Mouse (Mus musculus) embryonic facial prominence, embryonic 11.5 days (tissue): Measurements from ENCODE around the gene Urah. TPM values are rescaled to one million over a fixed set of nuclear protein-coding genes. Genes with fewer than 3 reads are reported as not detected.

Experiments
- ATAC-seq: fragments of 200-750 bp; cut with Nextera tagmentation; replicated peaks from 2 replicates; pipeline ENCODE4 v1.8.0; 2017; ENCODE audit warnings: low read depth; ENCODE audit not compliant: insufficient number of reproducible peaks, low FRiP score, low TSS enrichment
- DNase-seq: peaks from one replicate; pipeline ENCODE4 v3.0.0-alpha.2; 2015; ENCODE audit warnings: low spot score
- H3K27ac ChIP-seq: fragments of 300-500 bp; sonication (generic); replicated peaks from 2 replicates; pipeline ENCODE4 v1.5.1; 2014; ENCODE audit warnings: mild to moderate bottlenecking, low read depth, low read length, control low read depth
- H3K27me3 ChIP-seq: fragments of 300-500 bp; sonication (generic); 2 replicates; pipeline ENCODE4 v1.6.1; 2014; ENCODE audit warnings: mild to moderate bottlenecking, low read length, moderate library complexity, mixed read lengths; ENCODE audit not compliant: control insufficient read depth, insufficient read depth
- H3K36me3 ChIP-seq: fragments of 300-500 bp; sonication (generic); replicated peaks from 2 replicates; pipeline ENCODE4 v1.6.1; 2014; ENCODE audit warnings: low read depth, mild to moderate bottlenecking, low read length, moderate library complexity, mixed read lengths; ENCODE audit not compliant: control insufficient read depth, insufficient read depth
- H3K4me1 ChIP-seq: fragments of 300-500 bp; sonication (generic); 2 replicates; pipeline ENCODE4 v1.6.1; 2014; ENCODE audit warnings: low read length, mixed read lengths; ENCODE audit not compliant: control insufficient read depth, insufficient read depth
- H3K4me2 ChIP-seq: fragments of 300-500 bp; sonication (generic); 2 replicates; pipeline ENCODE4 v1.6.1; 2014; ENCODE audit warnings: low read depth, mild to moderate bottlenecking, control low read depth, low read length, moderate library complexity
- H3K4me3 ChIP-seq: fragments of 300-500 bp; sonication (generic); 2 replicates; pipeline ENCODE4 v1.5.1; 2014; ENCODE audit warnings: low read depth, low read length, control low read depth
- H3K9ac ChIP-seq: fragments of 300-500 bp; sonication (generic); replicated peaks from 2 replicates; pipeline ENCODE4 v1.6.1; 2014; ENCODE audit warnings: mild to moderate bottlenecking, control low read depth, low read length
- H3K9me3 ChIP-seq: fragments of 300-500 bp; sonication (generic); replicated peaks from 2 replicates; pipeline ENCODE4 v1.6.1; 2016; ENCODE audit warnings: mild to moderate bottlenecking, low read length, inconsistent platforms, mixed read lengths; ENCODE audit not compliant: control insufficient read depth
- WGBS: fragments of 180-500 bp; shearing (Covaris S2); extraction: QIAGEN DNeasy Blood & Tissue Kit; methylation state at CpG from one replicate; pipeline ENCODE4 v1.1.7; 2014; 5-methylcytosine and 5-hydroxymethylcytosine counted together
- polyA plus RNA-seq: library from polyadenylated mRNA; unstranded; fragments of >200 nt; fragmentation: Nextera tagmentation; extraction: Ambion mirVana; gene quantifications from 2 replicates; pipeline ENCODE4 v1.2.1, GENCODE M21; 2014

The Urah gene
- polyA plus RNA-seq, 1 experiment from 2014 or later: 1.3 TPM

DNA sequence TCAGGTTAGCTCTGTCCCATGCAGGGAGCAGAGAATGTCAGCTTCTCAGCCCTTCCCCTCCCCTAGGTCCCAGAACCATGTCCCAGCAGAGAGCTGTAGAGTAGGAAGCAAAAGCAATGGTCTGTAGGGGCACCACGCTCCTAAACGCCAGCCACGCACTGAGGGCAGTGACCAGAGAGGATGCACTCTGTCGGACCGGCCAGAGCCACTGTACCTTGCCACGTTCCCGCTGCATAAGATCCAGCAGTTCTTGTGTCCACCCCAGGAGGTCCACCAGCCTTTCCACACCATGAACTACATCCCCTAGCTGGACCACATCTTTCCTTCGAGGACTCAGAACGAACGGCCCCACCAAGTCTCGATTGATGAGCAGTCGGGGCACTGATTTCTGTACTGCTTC is 29.9 kb downstream of the Urah start:
- Histone ChIP-seq H3K9me3 (no peaks in the 10 kb centered on the region), H3K4me3 (no peak overlapping the region), H3K4me2 (no peak overlapping the region), H3K9ac (no peak overlapping the region), H3K36me3 (peaks cover 7% of the 10 kb centered on the region; the same call in 1 of the 2 replicates), H3K27me3 (no peaks in the 10 kb centered on the region), H3K4me1 (no peaks in the 10 kb centered on the region), H3K27ac (no peak overlapping the region)
- ATAC-seq: no peak
- DNase-seq: no peak
- 88% methylated on average over 12 of the region's 12 CpGs for WGBS

DNA sequence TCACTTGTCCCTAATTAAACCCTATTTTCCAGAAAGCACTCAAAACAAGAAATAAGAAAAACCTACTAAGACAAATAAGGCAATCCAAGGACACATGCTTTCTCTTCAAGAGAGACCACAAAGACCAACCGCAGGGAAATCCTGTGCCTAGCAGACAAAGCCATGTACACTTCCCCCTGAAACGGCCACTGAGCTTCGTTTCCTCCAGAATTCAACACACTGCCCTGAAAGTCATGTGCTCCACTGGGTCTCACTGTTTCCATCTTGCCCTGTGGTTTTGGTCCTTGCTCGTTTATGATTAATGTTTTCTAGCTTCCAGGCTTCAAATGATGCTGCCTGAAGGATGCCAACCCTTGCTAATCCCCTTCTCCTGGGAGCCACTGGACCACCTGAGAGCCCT is 39.4 kb downstream of the Urah start:
- no peaks in the 10 kb centered on the region for H3K27me3 ChIP-seq
- no peak for ATAC-seq
- no peak overlapping the region for H3K4me2 ChIP-seq
- DNase-seq: no peak
- H3K4me1 ChIP-seq: no peaks in the 10 kb centered on the region
- H3K4me3 ChIP-seq: no peak overlapping the region
- 90% methylated on average over 4 of the region's 4 CpGs for WGBS
- H3K27ac ChIP-seq: no peak overlapping the region
- no peak overlapping the region for H3K9ac ChIP-seq
- no peaks in the 10 kb centered on the region for H3K9me3 ChIP-seq
- H3K36me3 ChIP-seq: no peaks in the 10 kb centered on the region

DNA sequence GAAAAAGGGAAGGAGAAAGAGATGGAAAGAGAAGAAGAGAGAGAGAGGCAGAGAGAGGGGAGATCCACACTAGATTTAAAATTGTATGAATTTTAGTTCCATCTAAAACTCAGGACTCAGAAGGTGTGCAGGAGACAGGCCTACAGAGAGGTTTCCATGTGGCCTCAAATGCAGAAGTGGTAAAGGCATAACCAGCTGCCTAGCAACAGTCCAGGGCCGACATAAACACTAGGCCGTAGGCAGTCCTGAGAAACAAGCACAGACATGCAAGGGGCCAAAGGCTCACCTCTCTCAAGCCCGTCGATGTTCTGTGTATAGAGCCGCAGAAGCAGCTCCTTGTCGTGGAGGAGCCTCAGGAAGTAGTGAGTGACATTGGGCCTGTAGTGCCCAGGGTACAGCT is 42.5 kb downstream of the Urah start:
- no peak overlapping the region for H3K4me3 ChIP-seq
- H3K27ac ChIP-seq: no peak overlapping the region
- H3K4me2 ChIP-seq: no peak overlapping the region
- WGBS: 80% methylated on average over 6 of the region's 6 CpGs
- H3K36me3 ChIP-seq: no peaks in the 10 kb centered on the region
- no peak for DNase-seq
- no peak overlapping the region for H3K9ac ChIP-seq
- no peak for ATAC-seq
- no peaks in the 10 kb centered on the region for H3K27me3 ChIP-seq
- no peaks in the 10 kb centered on the region for H3K4me1 ChIP-seq
- H3K9me3 ChIP-seq: no peaks in the 10 kb centered on the region

DNA sequence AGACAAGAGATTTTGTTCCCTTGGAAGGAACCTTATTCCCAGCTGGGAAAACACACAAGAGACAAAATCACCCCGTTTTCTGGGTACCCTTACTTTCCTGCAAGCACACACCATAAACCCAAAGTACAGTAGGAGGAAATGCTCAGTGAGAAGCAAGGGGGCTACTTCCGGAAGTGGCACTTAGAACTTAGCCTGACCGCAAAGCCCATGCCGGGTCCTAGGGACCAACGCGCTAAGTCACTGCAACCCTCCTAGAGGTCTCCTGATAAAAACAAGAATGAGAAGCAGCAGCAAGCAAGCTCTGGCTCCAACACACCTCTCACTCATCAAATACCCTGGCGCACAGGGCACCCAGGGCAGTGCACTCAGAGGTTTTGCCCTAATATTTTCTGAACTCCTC is 44.5 kb downstream of the Urah start:
- Histone ChIP-seq H3K4me3 (no peak overlapping the region), H3K27ac (no peak overlapping the region), H3K36me3 (no peaks in the 10 kb centered on the region), H3K4me1 (0 out of 2 replicates have a peak, but pooled peaks cover 2% of the 10 kb centered on the region), H3K9ac (no peak overlapping the region), H3K9me3 (no peaks in the 10 kb centered on the region), H3K4me2 (no peak overlapping the region), H3K27me3 (no peaks in the 10 kb centered on the region)
- ATAC-seq: no peak
- 86% methylated on average over 7 of the region's 7 CpGs for WGBS
- no peak for DNase-seq

DNA sequence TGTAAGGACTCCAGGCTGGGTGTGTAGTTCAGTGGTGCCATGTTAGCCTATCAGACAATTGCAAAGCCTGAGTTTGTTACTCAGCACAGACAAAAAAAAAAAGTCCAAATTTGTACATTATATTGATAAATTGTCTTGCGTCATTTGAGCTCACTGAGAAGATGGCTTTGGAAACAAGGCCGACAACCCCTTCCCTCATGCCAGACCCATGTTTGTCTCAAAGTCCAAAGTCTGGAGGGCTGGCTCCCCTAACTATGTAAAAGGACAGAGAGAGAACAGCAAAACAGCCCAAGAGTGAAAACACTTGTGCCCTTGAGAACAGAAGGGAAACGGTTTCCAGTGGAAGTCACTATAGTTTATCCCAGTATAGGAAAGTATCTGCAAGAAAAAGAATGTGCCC is 45.6 kb downstream of the Urah start:
- DNase-seq (no peak), ATAC-seq (no peak)
- Histone ChIP-seq H3K4me3 (no peak overlapping the region), H3K36me3 (no peaks in the 10 kb centered on the region), H3K9me3 (no peaks in the 10 kb centered on the region), H3K4me2 (no peak overlapping the region), H3K9ac (no peak overlapping the region), H3K27ac (no peak overlapping the region), H3K27me3 (no peaks in the 10 kb centered on the region), H3K4me1 (0 out of 2 replicates have a peak, but pooled peaks cover 2% of the 10 kb centered on the region)
- WGBS: 85% methylated on average over 3 of the region's 3 CpGs

DNA sequence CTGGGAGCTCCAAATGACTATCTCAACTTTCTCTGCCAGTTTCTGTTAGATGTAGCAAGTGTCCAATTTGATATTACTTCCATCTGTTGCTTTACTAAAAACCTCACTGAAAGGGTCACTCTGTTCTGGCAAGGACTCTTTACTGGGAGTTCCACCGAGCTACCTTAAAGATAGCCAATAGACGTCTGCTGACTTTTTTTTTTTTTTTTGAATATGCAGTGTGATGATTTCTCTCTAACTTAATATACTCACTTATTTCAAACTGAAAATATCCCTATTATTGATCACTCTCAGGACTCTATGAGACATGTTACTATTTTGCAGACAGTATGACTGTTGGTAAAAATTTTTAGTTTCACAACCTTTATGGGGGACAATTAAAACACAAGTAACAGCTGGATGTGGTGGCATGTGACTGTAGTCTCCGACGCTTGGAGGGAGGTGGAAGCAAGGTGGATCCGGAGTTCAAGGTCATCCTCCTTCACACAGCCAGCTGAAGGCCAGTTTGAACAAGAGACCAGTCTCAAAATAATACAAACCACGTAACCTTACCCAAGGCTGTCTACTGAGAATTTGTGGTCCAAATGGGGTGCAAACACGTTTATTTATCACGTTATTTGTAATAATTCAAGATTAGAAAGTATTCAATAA is 46.2 kb downstream of the Urah start:
- DNase-seq (no peak), ATAC-seq (no peak)
- no peaks in the 10 kb centered on the region for H3K36me3 ChIP-seq
- H3K9ac ChIP-seq: peak overlapping the region; percentile 75
- H3K9me3 ChIP-seq: no peaks in the 10 kb centered on the region
- 22% methylated on average over 8 of the region's 8 CpGs for WGBS
- peak overlapping the region; percentile 78 for H3K4me3 ChIP-seq
- peak overlapping the region; percentile 63 for H3K4me2 ChIP-seq
- H3K4me1 ChIP-seq: 0 out of 2 replicates have a peak, but pooled peaks cover 2% of the 10 kb centered on the region
- H3K27ac ChIP-seq: no peak overlapping the region
- no peaks in the 10 kb centered on the region for H3K27me3 ChIP-seq

DNA sequence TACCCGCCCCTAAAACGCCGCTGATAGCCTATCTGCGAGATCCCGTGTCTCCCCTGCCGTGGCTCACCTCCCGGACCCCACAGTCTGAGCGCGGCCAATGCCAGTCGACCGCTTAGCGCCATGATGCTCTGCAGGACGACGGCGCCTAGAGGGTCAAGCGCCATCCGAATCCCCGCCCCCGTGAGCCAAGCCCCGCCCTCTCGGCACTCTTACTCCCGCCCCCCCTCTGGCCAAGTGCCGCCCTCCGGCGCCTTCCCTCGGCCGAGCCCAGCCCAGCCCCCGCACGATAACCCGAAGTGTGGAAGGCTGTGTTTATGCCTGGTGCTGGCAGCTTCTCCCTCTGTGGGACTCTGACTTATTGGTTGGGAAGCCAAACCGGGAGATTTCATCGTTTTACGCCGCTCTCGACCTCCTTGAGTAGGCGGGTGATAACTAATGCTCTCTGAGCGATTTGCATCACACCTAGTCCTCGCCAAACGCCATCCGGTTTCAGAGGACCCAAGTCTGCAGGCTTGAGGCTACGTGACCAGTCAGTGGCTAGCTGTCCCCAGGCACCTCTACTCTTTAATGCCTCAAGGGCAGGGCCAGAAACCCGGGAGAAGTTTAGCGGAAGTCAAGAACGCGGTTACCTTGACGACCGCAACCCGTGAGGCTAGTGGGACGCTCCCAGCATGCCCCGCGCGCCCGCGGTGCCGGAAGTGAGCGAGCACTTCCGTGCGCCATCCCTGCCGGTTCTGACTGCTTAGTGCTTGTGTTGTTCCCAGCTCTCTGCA is 47.1 kb downstream of the Urah start, which contains the start of the genes Psmd13 and Sirt3:
TSS of gene Psmd13 (plus strand) at position 273 of the 773 bp plus-strand sequence.
TSS of gene Sirt3 (minus strand) at position 614 of the 773 bp plus-strand sequence.
- Histone ChIP-seq H3K9ac (peak within 1 kb of the TSS; percentile 75), H3K27ac (peak within 1 kb of the TSS; percentile 52), H3K36me3 (no peaks in the 10 kb centered on the region), H3K4me1 (0 out of 2 replicates have a peak, but pooled peaks cover 2% of the 10 kb centered on the region), H3K9me3 (no peaks in the 10 kb centered on the region), H3K4me2 (peak within 1 kb of the TSS; percentile 63), H3K4me3 (peak within 1 kb of the TSS; percentile 78), H3K27me3 (no peaks in the 10 kb centered on the region)
- WGBS: under 1% methylated on average over 59 of the region's 59 CpGs
- peak; percentile 92 for ATAC-seq
- DNase-seq: peak; percentile 97

DNA sequence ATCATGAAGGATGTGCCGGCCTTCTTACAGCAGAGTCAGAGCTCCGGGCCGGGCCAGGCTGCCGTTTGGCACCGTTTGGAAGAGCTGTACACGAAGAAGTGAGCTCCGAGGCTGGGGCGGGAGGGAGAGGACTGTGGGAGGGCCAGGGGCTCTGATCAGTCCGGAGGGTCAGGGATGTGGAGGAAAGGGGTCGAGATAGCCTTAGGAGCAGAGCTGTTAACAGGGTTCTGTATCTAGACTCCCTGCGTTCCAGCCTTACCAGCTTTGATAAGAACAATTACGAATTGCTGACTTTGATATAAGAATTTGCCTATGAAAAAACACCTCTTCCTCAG is 47.6 kb downstream of the Urah start:
- Histone ChIP-seq H3K27me3 (no peaks in the 10 kb centered on the region), H3K9ac (peak overlapping the region; percentile 75), H3K4me2 (peak overlapping the region; percentile 63), H3K4me3 (peak overlapping the region; percentile 78), H3K36me3 (no peaks in the 10 kb centered on the region), H3K27ac (no peak overlapping the region), H3K4me1 (0 out of 2 replicates have a peak, but pooled peaks cover 2% of the 10 kb centered on the region), H3K9me3 (no peaks in the 10 kb centered on the region)
- 0% methylated on average over 12 of the region's 12 CpGs for WGBS
- DNase-seq (no peak), ATAC-seq (no peak; the same call in none of the 2 replicates)
